Mouse (Mus musculus) cerebellum, adult 2 months (tissue): Measurements from ENCODE around the gene Psmd13. TPM values are rescaled to one million over a fixed set of nuclear protein-coding genes. Genes with fewer than 3 reads are reported as not detected.

Source experiments
- DNase-seq, 2 experiments: peaks; one replicate each; pipeline ENCODE4 v3.0.0; 2021
- H3K27ac ChIP-seq: fragments of 200-500 bp; 2 replicates; pipeline ENCODE4 v1.5.1; 2012; ENCODE audit warnings: low read length, control low read depth, inconsistent platforms; ENCODE audit not compliant: insufficient read depth
- H3K27me3 ChIP-seq: fragments of 200-500 bp; 2 replicates; pipeline ENCODE4 v1.6.1; 2012; ENCODE audit warnings: inconsistent platforms, mild to moderate bottlenecking, low read length, moderate library complexity; ENCODE audit not compliant: control insufficient read depth, insufficient read depth
- H3K4me1 ChIP-seq: fragments of 200-500 bp; 2 replicates; pipeline ENCODE4 v1.6.1; 2011; ENCODE audit warnings: low read length; ENCODE audit not compliant: control insufficient read depth, insufficient read depth
- H3K4me3 ChIP-seq: fragments of 200-500 bp; replicated peaks from 2 replicates; pipeline ENCODE3; 2011; ENCODE audit warnings: mild to moderate bottlenecking, low read depth, low read length, control low read depth; ENCODE audit not compliant: insufficient read depth
- CTCF ChIP-seq: fragments of 200-500 bp; IDR thresholded peaks from 2 replicates; pipeline ENCODE4 v1.5.1; 2011; ENCODE audit warnings: low read depth, mild to moderate bottlenecking, control low read depth, low read length, moderate library complexity, borderline replicate concordance; ENCODE audit not compliant: insufficient read depth
- POLR2A ChIP-seq: fragments of 200-500 bp; IDR thresholded peaks from 2 replicates; pipeline ENCODE4 v1.6.1; 2011; ENCODE audit warnings: low read length, control low read depth, borderline replicate concordance; ENCODE audit not compliant: insufficient read depth
- WGBS: fragments of 180-500 bp; shearing (Covaris S2); methylation state at CpG from one replicate; pipeline ENCODE4 v1.1.7; 2018; 5-methylcytosine and 5-hydroxymethylcytosine counted together
- polyA plus RNA-seq: library from polyadenylated mRNA; depleted of rRNA; stranded (reverse); fragments of >200 nt; gene quantifications from 2 replicates; pipeline ENCODE4 v1.2.3, GENCODE M21; 2012; rRNA removed

Psmd13 gene
- polyA plus RNA-seq, 1 experiment: 109 TPM

DNA sequence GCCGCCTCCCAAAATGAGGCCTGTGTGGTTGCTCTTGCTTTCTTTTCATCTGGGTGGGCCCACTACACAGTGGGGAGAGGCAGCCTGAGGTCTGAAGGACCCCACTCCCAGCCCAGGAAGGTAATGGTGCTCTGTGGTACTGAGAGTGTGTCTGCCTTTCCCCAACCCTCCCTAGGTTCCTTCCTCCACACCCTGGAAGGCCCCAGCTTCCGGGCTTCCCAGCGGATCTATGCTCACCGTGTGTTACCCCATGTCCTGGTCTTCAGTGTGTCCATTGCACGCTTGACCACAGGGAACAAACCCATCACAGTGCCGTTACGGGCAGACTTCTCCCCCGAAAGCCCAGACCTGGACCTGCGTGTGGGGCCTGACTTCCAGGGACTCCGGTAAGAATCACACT is 61.0 kb downstream of the Psmd13 start:
- H3K27ac ChIP-seq: no peak overlapping the region

GRCm38 (mm10) chr7:140943356-140943755 is 61.6 kb downstream of the Psmd13 start:
- Histone ChIP-seq H3K27me3 (no peaks in the 10 kb centered on the region), H3K4me1 (no peaks in the 10 kb centered on the region), H3K4me3 (no peak overlapping the region), H3K27ac (no peak overlapping the region)
- 75% methylated on average over 4 of the region's 4 CpGs for WGBS
- no peak for TF ChIP-seq POLR2A
- no peak for TF ChIP-seq CTCF
- DNase-seq: no peak

More for the DNA sequence above, 61.0 kb downstream of the Psmd13 start:
- WGBS: 94% methylated on average over 10 of the region's 10 CpGs
- no peak for DNase-seq
- Histone ChIP-seq H3K4me3 (no peak overlapping the region), H3K27me3 (no peaks in the 10 kb centered on the region), H3K4me1 (no peaks in the 10 kb centered on the region)
- TF ChIP-seq CTCF (no peak), POLR2A (no peak)

- no peak for TF ChIP-seq POLR2A
- TF ChIP-seq CTCF: no peak
- Histone ChIP-seq H3K4me3 (no peak overlapping the region), H3K27ac (no peak overlapping the region), H3K4me1 (no peaks in the 10 kb centered on the region), H3K27me3 (no peaks in the 10 kb centered on the region)
- 82% methylated on average over 7 of the region's 7 CpGs for WGBS
- no peak for DNase-seq
These were observed 62.5 kb downstream of the Psmd13 start for GRCm38 (mm10) chr7:140944236-140944635.

GRCm38 (mm10) chr7:140945247-140945646 is 63.5 kb downstream of the Psmd13 start:
- DNase-seq: no peak
- Histone ChIP-seq H3K4me1 (no peaks in the 10 kb centered on the region), H3K4me3 (no peak overlapping the region), H3K27me3 (no peaks in the 10 kb centered on the region), H3K27ac (no peak overlapping the region)
- 92% methylated on average over 5 of the region's 5 CpGs for WGBS
- TF ChIP-seq POLR2A (no peak), CTCF (no peak)

DNA sequence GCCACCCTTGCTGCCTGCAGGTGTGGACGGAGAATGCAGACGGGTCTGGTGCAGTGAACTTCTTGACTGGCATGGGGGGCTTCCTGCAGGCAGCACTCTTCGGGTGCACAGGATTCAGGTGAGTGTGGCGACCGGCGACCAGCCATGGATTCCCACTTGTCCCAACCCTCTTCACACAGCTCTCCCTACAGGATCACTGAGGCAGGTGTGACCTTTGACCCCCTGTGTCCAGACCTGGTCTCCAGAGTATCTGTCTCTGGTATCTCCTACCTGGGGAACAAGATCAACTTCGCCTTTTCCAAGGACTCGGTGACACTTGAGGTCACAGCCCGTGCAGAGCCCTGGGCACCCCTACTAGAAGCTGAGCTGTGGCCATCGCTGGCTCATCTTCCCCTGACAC is 64.5 kb downstream of the Psmd13 start:
- Histone ChIP-seq H3K27me3 (no peaks in the 10 kb centered on the region), H3K4me1 (no peaks in the 10 kb centered on the region), H3K27ac (no peak overlapping the region), H3K4me3 (no peak overlapping the region)
- TF ChIP-seq CTCF: no peak
- no peak for DNase-seq
- 90% methylated on average over 10 of the region's 10 CpGs for whole genome bisulfite sequencing

DNA sequence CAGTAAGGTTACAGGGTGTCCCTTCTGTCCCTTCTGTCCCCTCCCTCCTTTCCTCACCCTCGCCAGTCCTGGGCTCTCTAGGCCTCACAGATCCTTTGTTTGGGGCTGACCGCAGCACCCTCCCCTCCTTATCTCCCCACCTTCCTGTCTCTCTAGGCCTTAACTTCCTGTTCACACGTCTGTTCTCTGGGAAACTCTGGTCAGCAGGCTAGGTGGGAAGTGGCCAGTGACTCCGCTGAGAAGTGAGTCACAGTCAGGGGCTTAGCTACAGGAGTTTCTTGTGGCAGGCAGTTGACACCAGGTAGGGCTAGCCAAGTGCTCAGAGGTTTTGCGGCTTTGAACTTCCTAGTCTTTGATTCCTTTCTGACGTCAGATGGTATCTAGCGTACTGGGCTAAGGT is 65.2 kb downstream of the Psmd13 start:
- Histone ChIP-seq H3K4me1 (no peaks in the 10 kb centered on the region), H3K27me3 (no peaks in the 10 kb centered on the region), H3K27ac (no peak overlapping the region), H3K4me3 (no peak overlapping the region)
- 79% methylated on average over 7 of the region's 7 CpGs for WGBS
- no peak for DNase-seq
- TF ChIP-seq POLR2A (no peak), CTCF (no peak)

GRCm38 (mm10) chr7:140948161-140948560 is 66.4 kb downstream of the Psmd13 start:
- no peak overlapping the region for H3K4me3 ChIP-seq
- no peak for DNase-seq
- WGBS: 88% methylated on average over 8 of the region's 8 CpGs
- H3K27me3 ChIP-seq: no peaks in the 10 kb centered on the region
- no peak overlapping the region for H3K27ac ChIP-seq
- TF ChIP-seq CTCF: no peak
- TF ChIP-seq POLR2A: no peak
- H3K4me1 ChIP-seq: no peaks in the 10 kb centered on the region

Other genes with a start within 250 kb of the Psmd13 start
- gene Olfr53, start 235.5 kb upstream of the Psmd13 start, polyA plus RNA-seq: not detected in 2 replicates
- gene Olfr539, start 222.0 kb upstream of the Psmd13 start, polyA plus RNA-seq: not detected in 2 replicates
- gene Olfr45, start 200.0 kb upstream of the Psmd13 start, polyA plus RNA-seq: not detected in 2 replicates
- gene Olfr541, start 184.7 kb upstream of the Psmd13 start, polyA plus RNA-seq: not detected in 2 replicates
- gene Cyp2e1, start 118.2 kb upstream of the Psmd13 start, polyA plus RNA-seq: 0.18 and 0.25 TPM in 2 replicates
- gene Syce1, start 94.1 kb upstream of the Psmd13 start, polyA plus RNA-seq: 0.11 and 0.79 TPM in 2 replicates
- 13.2 and 14.5 TPM in 2 replicates for gene Zfp941, start 59.8 kb upstream of the Psmd13 start, polyA plus RNA-seq
- gene Urah, start 47.0 kb upstream of the Psmd13 start, polyA plus RNA-seq: 0.38 and 0.62 TPM in 2 replicates
- not detected in 2 replicates for gene Scgb1c1, start 36.4 kb upstream of the Psmd13 start, polyA plus RNA-seq
- gene Odf3, start 34.2 kb upstream of the Psmd13 start, polyA plus RNA-seq: 0.13 TPM in 1 of 2 replicates, not detected in the other
- gene Gm45785, start 25.6 kb upstream of the Psmd13 start, polyA plus RNA-seq: 0.15 and 0.25 TPM in 2 replicates
- 71.1 and 74.7 TPM in 2 replicates for gene Ric8a, start 25.0 kb upstream of the Psmd13 start, polyA plus RNA-seq
- gene Bet1l, start 24.4 kb upstream of the Psmd13 start, polyA plus RNA-seq: 30.8 TPM in 2 replicates
- gene Sirt3, start 341 bp downstream of the Psmd13 start, polyA plus RNA-seq: 93.6 and 99.4 TPM in 2 replicates
- gene Cox8b, start 18.5 kb downstream of the Psmd13 start, polyA plus RNA-seq: 4.9 and 7.9 TPM in 2 replicates
- 0.18 and 0.54 TPM in 2 replicates for gene Nlrp6, start 38.9 kb downstream of the Psmd13 start, polyA plus RNA-seq
- 5.6 and 6.6 TPM in 2 replicates for gene Pgghg, start 59.4 kb downstream of the Psmd13 start, polyA plus RNA-seq
- gene Ifitm5, start 68.3 kb downstream of the Psmd13 start, polyA plus RNA-seq: 0.16 TPM in 1 of 2 replicates, not detected in the other
- gene Gm45717, start 74.0 kb downstream of the Psmd13 start, polyA plus RNA-seq: not detected in 2 replicates
- gene Ifitm2, start 74.0 kb downstream of the Psmd13 start, polyA plus RNA-seq: 31.7 and 35.3 TPM in 2 replicates
- 19.9 and 20.0 TPM in 2 replicates for gene Ifitm1, start 85.3 kb downstream of the Psmd13 start, polyA plus RNA-seq
- 44.4 and 47.9 TPM in 2 replicates for gene Ifitm3, start 128.8 kb downstream of the Psmd13 start, polyA plus RNA-seq
- 0.56 and 0.87 TPM in 2 replicates for gene Ifitm6, start 136.0 kb downstream of the Psmd13 start, polyA plus RNA-seq
- not detected in 2 replicates for gene Gm17387, start 147.2 kb downstream of the Psmd13 start, polyA plus RNA-seq
- 79.0 and 90.6 TPM in 2 replicates for gene B4galnt4, start 179.1 kb downstream of the Psmd13 start, polyA plus RNA-seq
- gene Pkp3, start 196.2 kb downstream of the Psmd13 start, polyA plus RNA-seq: 9.6 and 11.2 TPM in 2 replicates
- 2.8 and 4.1 TPM in 2 replicates for gene Sigirr, start 218.6 kb downstream of the Psmd13 start, polyA plus RNA-seq
- 0.08 TPM in 1 of 2 replicates, not detected in the other for gene Ano9, start 235.8 kb downstream of the Psmd13 start, polyA plus RNA-seq
- 62.4 and 64.2 TPM in 2 replicates for gene Ptdss2, start 240.4 kb downstream of the Psmd13 start, polyA plus RNA-seq